Mouse (Mus musculus) neural tube, embryonic 14.5 days (tissue): ENCODE measurements around the gene Ano9. TPM values are rescaled to one million over a fixed set of nuclear protein-coding genes. Genes with fewer than 3 reads are reported as not detected.
A peak's percentile ranks its signal among the peaks of the same experiment; 100 is the strongest.

Source experiments
- ATAC-seq: fragments of 200-750 bp; cut with Nextera tagmentation; 2 replicates; pipeline ENCODE4 v1.8.0; 2017; ENCODE audit warnings: low read depth, mild to moderate bottlenecking, moderate TSS enrichment, moderate library complexity
- H3K27ac ChIP-seq: fragments of 300-500 bp; sonication (generic); 2 replicates; pipeline ENCODE4 v1.5.1; 2014; ENCODE audit warnings: low read depth, mild to moderate bottlenecking, control low read depth, low read length, moderate library complexity, mixed read lengths
- H3K27me3 ChIP-seq: fragments of 300-500 bp; sonication (generic); 2 replicates; pipeline ENCODE4 v1.6.1; 2014; ENCODE audit warnings: low read length; ENCODE audit not compliant: control insufficient read depth, insufficient read depth
- H3K36me3 ChIP-seq: fragments of 300-500 bp; sonication (generic); 2 replicates; pipeline ENCODE4 v1.6.1; 2014; ENCODE audit warnings: low read length, mixed read lengths; ENCODE audit not compliant: control insufficient read depth, insufficient read depth
- H3K4me1 ChIP-seq: fragments of 300-500 bp; sonication (generic); 2 replicates; pipeline ENCODE4 v1.6.1; 2014; ENCODE audit warnings: low read length; ENCODE audit not compliant: control insufficient read depth, insufficient read depth
- H3K4me2 ChIP-seq: fragments of 300-500 bp; sonication (generic); 2 replicates; pipeline ENCODE4 v1.6.1; 2014; ENCODE audit warnings: mild to moderate bottlenecking, low read depth, low read length, control low read depth
- H3K4me3 ChIP-seq: fragments of 300-500 bp; sonication (generic); 2 replicates; pipeline ENCODE4 v1.5.1; 2014; ENCODE audit warnings: low read depth, low read length, control low read depth, mixed read lengths
- H3K9ac ChIP-seq: fragments of 300-500 bp; sonication (generic); replicated peaks from 2 replicates; pipeline ENCODE4 v1.6.1; 2014; ENCODE audit warnings: low read depth, mild to moderate bottlenecking, control low read depth, low read length, mixed read lengths
- H3K9me3 ChIP-seq: fragments of 300-500 bp; sonication (generic); 2 replicates; pipeline ENCODE4 v1.6.1; 2016; ENCODE audit warnings: low read length; ENCODE audit not compliant: control insufficient read depth
- WGBS: fragments of 180-500 bp; shearing (Covaris S2); extraction: QIAGEN DNeasy Blood & Tissue Kit; methylation state at CpG from one replicate; pipeline ENCODE4 v1.1.7; 2014; 5-methylcytosine and 5-hydroxymethylcytosine counted together
- polyA plus RNA-seq: library from polyadenylated mRNA; unstranded; fragments of >200 nt; fragmentation: Nextera tagmentation; extraction: Ambion mirVana; gene quantifications from 2 replicates; pipeline ENCODE4 v1.2.1, GENCODE M21; 2014

Gene Ano9
- polyA plus RNA-seq, 1 experiment from 2014 or later = 0.63 TPM

- Histone ChIP-seq H3K4me3 (no peak overlapping the region), H3K36me3 (no peaks in the 10 kb centered on the region), H3K4me2 (no peak overlapping the region), H3K4me1 (no peaks in the 10 kb centered on the region), H3K9ac (no peak overlapping the region), H3K27me3 (no peaks in the 10 kb centered on the region), H3K27ac (no peak overlapping the region), H3K9me3 (no peaks in the 10 kb centered on the region)
- no peak for ATAC-seq
- 81% methylated on average over 5 of the region's 5 CpGs for WGBS
These were observed 3.5 kb upstream of the Ano9 start for GRCm38 (mm10) chr7:141121051-141121531.

- Histone ChIP-seq H3K4me1 (no peaks in the 10 kb centered on the region), H3K9ac (no peak overlapping the region), H3K4me3 (no peak overlapping the region), H3K27me3 (no peaks in the 10 kb centered on the region), H3K27ac (no peak overlapping the region), H3K36me3 (no peaks in the 10 kb centered on the region), H3K9me3 (no peaks in the 10 kb centered on the region), H3K4me2 (no peak overlapping the region)
- 92% methylated on average over 3 of the region's 3 CpGs for WGBS
- ATAC-seq = no peak
These were observed 3.0 kb upstream of the Ano9 start for GRCm38 (mm10) chr7:141120605-141121004.

GRCm38 (mm10) chr7:141119487-141119886 is 1.9 kb upstream of the Ano9 start:
- no peak for ATAC-seq
- H3K4me2 ChIP-seq = no peak overlapping the region
- no peak overlapping the region for H3K9ac ChIP-seq
- no peaks in the 10 kb centered on the region for H3K36me3 ChIP-seq
- no peaks in the 10 kb centered on the region for H3K4me1 ChIP-seq
- no peaks in the 10 kb centered on the region for H3K27me3 ChIP-seq
- WGBS = 80% methylated on average over 3 of the region's 3 CpGs
- no peak overlapping the region for H3K4me3 ChIP-seq
- H3K27ac ChIP-seq = no peak overlapping the region
- H3K9me3 ChIP-seq = no peaks in the 10 kb centered on the region

GRCm38 (mm10) chr7:141115874-141116273 is 1.7 kb downstream of the Ano9 start:
- no peak overlapping the region for H3K4me2 ChIP-seq
- H3K27me3 ChIP-seq = no peaks in the 10 kb centered on the region
- H3K36me3 ChIP-seq = no peaks in the 10 kb centered on the region
- no peaks in the 10 kb centered on the region for H3K9me3 ChIP-seq
- H3K4me1 ChIP-seq = no peaks in the 10 kb centered on the region
- no peak overlapping the region for H3K4me3 ChIP-seq
- no peak for ATAC-seq
- 92% methylated on average over 9 of the region's 9 CpGs for WGBS
- H3K9ac ChIP-seq = no peak overlapping the region
- H3K27ac ChIP-seq = no peak overlapping the region

- Histone ChIP-seq H3K4me1 (0 out of 2 replicates have a peak, but pooled peaks cover 3% of the 10 kb centered on the region), H3K9ac (no peak overlapping the region), H3K27ac (no peak overlapping the region), H3K4me3 (no peak overlapping the region), H3K27me3 (peaks cover 19% of the 10 kb centered on the region), H3K9me3 (no peaks in the 10 kb centered on the region), H3K4me2 (no peak overlapping the region), H3K36me3 (no peaks in the 10 kb centered on the region)
- 75% methylated on average over 3 of the region's 3 CpGs for WGBS
- no peak for ATAC-seq
These were observed 14.4 kb downstream of the Ano9 start for GRCm38 (mm10) chr7:141103161-141103560.

- Histone ChIP-seq H3K4me1 (0 out of 2 replicates have a peak, but pooled peaks cover 3% of the 10 kb centered on the region), H3K36me3 (no peaks in the 10 kb centered on the region), H3K27ac (no peak within 1 kb of the TSS), H3K9me3 (no peaks in the 10 kb centered on the region), H3K27me3 (peaks cover 19% of the 10 kb centered on the region), H3K9ac (peak within 1 kb of the TSS; percentile 34; the same call in 1 of the 2 replicates), H3K4me3 (peak within 1 kb of the TSS; percentile 36), H3K4me2 (peak within 1 kb of the TSS; percentile 77)
- ATAC-seq = peak; percentile 63
- 1% methylated on average over 56 of the region's 56 CpGs for WGBS
These were observed 17.5 kb downstream of the Ano9 start, which contains the start of gene Sigirr for GRCm38 (mm10) chr7:141099911-141100691. Gene Sigirr, minus strand, starts transcription at chr7:141100572.

GRCm38 (mm10) chr7:141097177-141097576 is 20.4 kb downstream of the Ano9 start:
- Histone ChIP-seq H3K9ac (no peak overlapping the region), H3K27ac (no peak overlapping the region), H3K4me2 (no peak overlapping the region), H3K4me1 (0 out of 2 replicates have a peak, but pooled peaks cover 3% of the 10 kb centered on the region), H3K9me3 (no peaks in the 10 kb centered on the region), H3K4me3 (no peak overlapping the region), H3K27me3 (peaks cover 19% of the 10 kb centered on the region), H3K36me3 (no peaks in the 10 kb centered on the region)
- no peak for ATAC-seq
- WGBS = 90% methylated on average over 5 of the region's 5 CpGs

- Histone ChIP-seq H3K4me1 (0 out of 2 replicates have a peak, but pooled peaks cover 3% of the 10 kb centered on the region), H3K4me2 (no peak overlapping the region), H3K9ac (no peak overlapping the region), H3K36me3 (no peaks in the 10 kb centered on the region), H3K27ac (no peak overlapping the region), H3K27me3 (peaks cover 17% of the 10 kb centered on the region), H3K4me3 (no peak overlapping the region), H3K9me3 (no peaks in the 10 kb centered on the region)
- no peak for ATAC-seq
- 53% methylated on average over 6 of the region's 6 CpGs for WGBS
These were observed 21.0 kb downstream of the Ano9 start for GRCm38 (mm10) chr7:141096649-141097056.

- no peak for ATAC-seq
- WGBS = 87% methylated on average over 6 of the region's 6 CpGs
- no peaks in the 10 kb centered on the region for H3K9me3 ChIP-seq
- H3K4me2 ChIP-seq = no peak overlapping the region
- H3K27ac ChIP-seq = no peak overlapping the region
- H3K4me1 ChIP-seq = 0 out of 2 replicates have a peak, but pooled peaks cover 3% of the 10 kb centered on the region
- H3K9ac ChIP-seq = no peak overlapping the region
- H3K4me3 ChIP-seq = no peak overlapping the region
- peaks cover 17% of the 10 kb centered on the region for H3K27me3 ChIP-seq
- H3K36me3 ChIP-seq = no peaks in the 10 kb centered on the region
These were observed 21.6 kb downstream of the Ano9 start for GRCm38 (mm10) chr7:141096021-141096420.
